Comparison of ENCODE assay signal across 8 mouse cellular contexts in the genomic region with DNA sequence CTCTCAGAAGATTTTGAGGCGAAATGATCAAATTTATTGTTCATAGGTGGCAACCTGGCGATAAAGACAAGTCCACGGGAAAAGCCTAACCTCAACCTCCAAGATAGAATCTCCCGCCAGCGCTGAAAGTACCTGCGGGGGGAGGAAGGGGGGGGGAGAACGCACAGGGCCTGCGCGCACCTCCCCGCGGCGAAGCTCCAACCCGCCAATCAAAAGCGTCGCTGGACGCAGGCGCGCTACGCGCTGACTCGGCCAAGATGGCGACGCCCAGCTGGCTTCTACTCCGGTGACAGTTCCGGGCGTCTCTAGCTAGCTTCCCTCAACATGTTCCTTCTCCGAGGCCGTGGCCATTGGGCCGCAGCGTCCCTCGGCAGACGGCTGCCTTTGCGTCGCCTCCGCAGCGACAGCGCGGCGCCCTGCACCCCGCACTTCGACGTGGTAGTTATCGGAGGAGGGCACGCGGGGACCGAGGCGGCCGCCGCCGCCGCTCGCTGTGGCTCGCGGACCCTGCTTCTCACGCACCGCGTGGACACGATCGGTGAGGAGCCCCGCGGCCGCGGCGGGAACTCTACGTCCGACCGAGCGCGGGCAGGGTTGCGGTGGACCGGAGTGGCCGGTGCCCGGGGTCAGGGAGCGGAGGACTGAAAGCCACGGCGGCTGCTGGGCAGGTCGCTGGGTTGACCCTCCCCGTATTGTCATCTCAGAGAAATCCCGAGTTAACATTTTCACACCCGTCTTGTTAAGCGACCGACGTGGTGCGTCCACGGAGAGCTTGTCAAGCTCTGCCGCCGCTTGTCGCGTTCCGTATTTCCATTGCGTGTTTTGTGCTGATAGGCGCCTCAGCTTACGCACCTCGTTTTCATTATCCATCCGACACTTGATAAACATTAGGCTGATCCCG. TPM values are rescaled to one million over a fixed set of nuclear protein-coding genes. Genes with fewer than 3 reads are reported as not detected.
DNase-seq lines count a peak whose midpoint lies in the region; ATAC-seq lines count a peak whose summit lies in the region.

A gene (plus strand): TSS at position 236 of the 901 bp plus-strand sequence.
A gene (minus strand): TSS at position 814 of the 901 bp plus-strand sequence.

- ATAC-seq in frontal cortex, adult (ENCODE audit: low TSS enrichment) = peak; percentile 96
- ATAC-seq in hindbrain, embryonic 11.5 days (ENCODE audit: low FRiP score) = peak; percentile 95

- WGBS in hindbrain, embryonic 11.5 days = under 1% methylated on average over 80 of the region's 96 CpGs

- peaks cover 22% of the 10 kb centered on the region for H3K27me3 ChIP-seq in hindbrain, embryonic 11.5 days (ENCODE audit: control insufficient read depth, insufficient read depth, low read length)

- peak within 1 kb of the TSS; percentile 83 for H3K27ac ChIP-seq in hindbrain, embryonic 11.5 days (ENCODE audit: low read depth, low read length)

- peak; percentile 72 for DNase-seq in MEL-GATA-1-ER (ENCODE audit: extremely low read depth, low read depth)
- peak; percentile 84 for DNase-seq in cerebellum, adult 8-10 months
- DNase-seq in hindbrain, embryonic 11.5 days (ENCODE audit: low spot score) = peak; percentile 96
- DNase-seq in layer of hippocampus, postnatal 10 days (ENCODE audit: low spot score in 2 of 2) = peak; percentile 89 to 91
- peak; percentile 90 for DNase-seq in lung, postnatal 10 days
- DNase-seq in ovary, postnatal 36 days (ENCODE audit: low spot score) = peak; percentile 90
- peak; percentile 90 for DNase-seq in thymus, postnatal 25 days

- no peaks in the 10 kb centered on the region for H3K9me3 ChIP-seq in hindbrain, embryonic 11.5 days (ENCODE audit: control insufficient read depth, low read length)

- H3K4me1 ChIP-seq in hindbrain, embryonic 11.5 days (replicated peaks; ENCODE audit: control insufficient read depth, insufficient read depth, low read length) = no peaks in the 10 kb centered on the region; the same call in 1 of the 2 replicates

- H3K36me3 ChIP-seq in hindbrain, embryonic 11.5 days (ENCODE audit: control insufficient read depth, insufficient read depth, low read length) = no peaks in the 10 kb centered on the region

- H3K9ac ChIP-seq in hindbrain, embryonic 11.5 days (ENCODE audit: low read depth, low read length) = peak within 1 kb of the TSS; percentile 90

- peak within 1 kb of the TSS; percentile 99 for H3K4me3 ChIP-seq in hindbrain, embryonic 11.5 days (ENCODE audit: low read depth, low read length)

- H3K4me2 ChIP-seq in hindbrain, embryonic 11.5 days (replicated peaks; ENCODE audit: low read depth, low read length) = peak within 1 kb of the TSS; percentile 75

RNA-seq across cellular contexts. Expression of the first gene that starts in this region (rescaled TPM):
- polyA plus RNA-seq in hindbrain, embryonic 11.5 days (2014; fragmentation: Nextera tagmentation; extraction: Ambion mirVana) = 26.1 and 26.7 TPM in 2 replicates
- 10 to 100 TPM; 20.4 to 22.9 TPM for total RNA-seq in layer of hippocampus, postnatal 10 days (2021)

RNA-seq across cellular contexts. Expression of the second gene that starts in this region (rescaled TPM):
- 0.28 and 0.48 TPM in 2 replicates for polyA plus RNA-seq in hindbrain, embryonic 11.5 days (2014; fragmentation: Nextera tagmentation; extraction: Ambion mirVana)
- 1 to 10 TPM; 1.4 to 1.5 TPM for total RNA-seq in layer of hippocampus, postnatal 10 days (2021)

Comparison
In these comparisons a context has a peak if more than half of its experiments do, and no peak if none do; other contexts are left out.
1. Peak in every context shown above with its lines: DNase-seq, ATAC-seq, H3K4me3 ChIP-seq and H3K27ac ChIP-seq.